Mouse (Mus musculus) layer of hippocampus, adult 8-10 months (tissue): ENCODE data around the gene Uqcr11. TPM values are rescaled to one million over a fixed set of nuclear protein-coding genes. Genes with fewer than 3 reads are reported as not detected.

Experiments
- DNase-seq, 2 experiments: peaks; one replicate each; pipeline ENCODE4 v3.0.0; 2022; ENCODE audit warnings: low spot score in 2 of 2
- microRNA-seq, 2 experiments: library from miRNA; unstranded; fragments of <30 nt; microRNA quantifications; one replicate each; pipeline ENCODE4 v1.2.0; 2022
- total RNA-seq, 4 experiments: library from RNA; stranded (reverse); gene quantifications; 2 replicates each; pipeline ENCODE4 v1.2.4; 2022

The Uqcr11 gene
- total RNA-seq, 4 experiments from 2014 or later, result 320 to 446 (median 390) TPM

- DNase-seq, result no peak
Observed at GRCm38 (mm10) chr10:80377716-80378115, 28.9 kb downstream of the Uqcr11 start.

DNA sequence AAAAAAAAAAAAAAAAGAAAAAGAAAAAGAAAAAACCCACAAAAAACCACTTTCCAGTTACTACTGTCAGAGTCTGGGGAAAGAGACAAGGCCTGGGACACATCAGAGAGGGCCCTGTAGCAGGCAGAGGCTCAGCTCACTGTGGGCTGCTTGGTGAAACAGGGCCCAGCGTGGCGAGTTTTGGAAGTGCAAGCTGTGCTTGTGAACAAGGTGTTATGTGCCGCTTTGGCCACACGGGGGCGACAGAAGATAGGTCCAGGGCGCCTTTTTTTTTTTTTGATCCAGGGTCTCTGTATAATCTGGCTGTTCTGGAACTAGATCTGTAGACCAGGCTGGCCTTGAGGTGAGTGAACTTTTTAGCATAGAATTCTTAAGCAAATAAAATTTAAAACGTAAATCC lies 30.5 kb downstream of the Uqcr11 start:
- peak in 1 of 2 experiments; percentile 92 for DNase-seq

DNA sequence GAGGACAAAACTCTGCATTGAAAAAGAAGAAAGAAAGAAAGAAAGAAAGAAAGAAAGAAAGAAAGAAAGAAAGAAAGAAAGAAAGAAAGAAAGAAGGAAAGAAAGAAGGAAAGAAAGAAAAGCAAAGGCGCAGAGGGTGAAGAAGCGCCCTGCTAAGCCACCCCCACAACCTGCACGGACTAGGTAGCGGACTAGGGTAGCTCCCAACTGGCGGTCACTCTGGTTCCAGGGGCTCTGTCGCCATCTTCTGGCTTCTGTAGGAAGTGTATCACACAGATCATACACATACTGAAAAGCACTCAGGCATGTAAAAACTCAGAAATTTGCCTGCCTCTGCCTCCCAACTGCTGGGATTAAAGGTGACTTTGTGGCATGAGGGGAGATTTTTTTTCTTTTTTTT lies 32.6 kb downstream of the Uqcr11 start:
- peak in 1 of 2 experiments; percentile 82 for DNase-seq

- peak in 1 of 2 experiments; percentile 59 for DNase-seq
Observed at GRCm38 (mm10) chr10:80372706-80373105, 33.9 kb downstream of the Uqcr11 start.

- DNase-seq, result no peak
Observed at GRCm38 (mm10) chr10:80371983-80372382, 34.6 kb downstream of the Uqcr11 start.

DNA sequence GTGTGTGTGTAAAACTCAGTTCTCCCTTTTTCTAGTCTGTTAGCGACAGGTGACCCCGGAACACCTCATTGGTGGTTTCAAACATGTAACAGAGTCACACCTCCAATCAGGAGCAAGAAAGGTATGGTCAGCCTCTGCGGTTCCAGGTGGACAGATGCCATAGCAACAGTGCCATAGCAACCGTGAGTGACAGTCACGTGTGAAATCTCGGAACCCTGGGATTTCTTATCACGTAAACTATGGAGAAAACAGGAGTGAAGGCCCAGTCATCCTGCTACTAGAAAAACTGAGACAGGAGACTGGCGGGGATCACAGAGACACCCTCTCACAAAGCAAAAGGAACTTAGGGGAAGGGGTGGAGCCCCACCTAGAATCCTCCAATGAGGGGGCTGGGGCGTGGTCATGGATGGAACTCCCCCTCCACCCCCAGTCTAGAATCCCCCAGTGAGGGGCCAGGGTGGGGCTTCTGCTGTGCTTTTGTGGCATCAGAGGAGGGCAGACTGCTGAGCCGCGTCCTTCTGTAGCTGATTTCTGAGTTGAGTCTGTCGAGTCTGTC lies 35.1 kb downstream of the Uqcr11 start:
- no peak for DNase-seq

- no peak for DNase-seq
Observed at GRCm38 (mm10) chr10:80369995-80370747, 36.5 kb downstream of the Uqcr11 start.

- no peak for DNase-seq
Observed at GRCm38 (mm10) chr10:80368392-80368791, 38.2 kb downstream of the Uqcr11 start.

GRCm38 (mm10) chr10:80367954-80368353 lies 38.7 kb downstream of the Uqcr11 start:
- no peak for DNase-seq

DNA sequence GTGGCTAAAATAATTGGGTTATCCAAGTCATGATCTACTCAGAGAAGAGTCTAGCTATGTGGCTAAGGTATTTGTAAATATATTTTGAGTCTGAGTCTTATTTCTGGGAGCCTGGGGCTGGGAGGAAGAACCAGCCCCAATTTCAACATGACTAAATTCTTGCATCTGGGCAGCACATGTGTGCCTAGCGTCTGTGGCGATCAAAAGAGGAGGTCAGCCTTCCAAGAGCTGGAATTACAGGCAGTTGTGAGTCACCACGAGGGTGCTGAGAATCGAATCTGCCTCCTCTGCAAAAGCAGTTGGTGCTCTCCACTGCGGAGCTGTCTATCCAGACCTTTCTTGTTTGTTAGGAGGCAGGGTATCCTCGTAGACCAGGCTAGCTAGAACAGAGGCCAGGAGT lies 40.9 kb downstream of the Uqcr11 start:
- no peak for DNase-seq

DNA sequence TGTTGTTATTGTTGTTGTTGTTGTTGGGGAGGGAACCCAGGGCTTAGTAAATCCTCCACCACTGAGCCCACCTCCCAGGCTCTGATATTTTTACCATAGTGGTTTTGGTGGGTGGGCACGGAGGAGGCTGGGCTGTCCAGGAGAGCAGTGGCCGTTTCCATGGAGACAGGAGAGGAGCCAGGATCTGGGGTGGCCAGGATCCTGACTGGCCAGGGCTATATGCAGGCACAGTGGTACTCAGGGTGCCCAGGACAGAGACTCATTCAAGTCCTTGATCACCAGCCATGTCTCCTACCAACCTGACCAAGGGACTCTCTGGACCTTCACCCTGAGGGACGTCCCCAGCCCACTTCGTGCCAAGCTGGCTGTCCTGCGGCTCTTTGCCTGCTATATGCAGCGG lies 42.9 kb downstream of the Uqcr11 start:
- DNase-seq, result no peak

GRCm38 (mm10) chr10:80357994-80358639 lies 48.5 kb downstream of the Uqcr11 start:
- DNase-seq, result no peak

- no peak for DNase-seq
Observed at GRCm38 (mm10) chr10:80357336-80357735, 49.3 kb downstream of the Uqcr11 start.

GRCm38 (mm10) chr10:80356737-80357136 lies 49.9 kb downstream of the Uqcr11 start:
- DNase-seq, result no peak

DNA sequence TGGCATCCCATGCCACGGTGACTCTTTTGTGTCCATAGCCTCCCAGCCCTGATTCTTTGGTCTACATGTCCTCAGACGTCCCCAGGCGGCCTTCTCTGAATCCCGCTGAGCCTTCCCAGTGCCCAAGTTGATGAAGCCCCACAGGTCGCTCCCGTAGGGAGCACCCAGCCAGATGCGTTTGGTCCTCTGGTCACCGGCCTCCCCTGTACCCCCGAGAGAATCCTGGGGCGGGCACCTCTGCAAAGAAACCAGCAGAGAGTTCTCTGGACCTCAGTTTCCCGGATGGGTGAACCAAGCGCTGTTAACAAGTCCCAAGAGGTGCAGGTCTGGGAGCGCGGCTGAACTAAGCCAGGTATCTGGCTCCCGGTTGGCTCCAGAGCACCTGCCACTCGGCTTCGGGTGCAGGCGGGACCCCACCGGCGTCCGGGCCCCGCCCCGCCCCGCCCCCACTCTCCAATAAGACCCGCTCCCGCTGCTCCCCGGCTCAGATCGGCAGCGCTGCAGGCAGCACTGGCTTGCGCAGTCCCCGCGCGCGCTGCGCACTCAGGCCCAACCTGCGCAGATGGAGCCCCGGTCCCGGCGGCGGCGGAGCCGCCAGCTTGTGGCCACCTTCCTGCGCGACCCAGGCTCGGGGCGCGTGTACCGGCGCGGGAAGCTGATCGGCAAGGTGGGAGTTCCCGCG lies 50.5 kb downstream of the Uqcr11 start, which contains the start of gene Plk5:
Plk5 (plus strand) TSS at position 459 of the 682 bp plus-strand sequence.
- DNase-seq, result no peak

DNA sequence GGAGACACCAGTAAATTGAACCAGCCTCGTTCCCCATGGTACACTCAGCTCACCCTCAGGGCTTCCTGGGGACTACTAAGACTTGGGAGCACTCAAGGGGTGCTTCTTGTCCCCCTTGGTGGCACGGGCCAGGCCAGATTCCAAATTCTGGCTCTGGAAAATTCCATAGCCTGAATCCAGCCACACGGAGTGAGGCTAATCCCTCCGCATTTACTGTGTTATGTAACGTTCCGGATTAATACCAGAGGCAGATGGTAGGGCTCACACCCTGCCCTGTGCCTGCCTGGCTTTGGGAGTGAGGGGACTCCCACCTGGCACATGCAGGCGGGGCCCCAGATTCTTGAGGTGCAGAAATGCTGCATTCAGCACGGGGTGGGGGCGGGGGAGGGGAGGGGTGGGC lies 51.2 kb downstream of the Uqcr11 start:
- no peak for DNase-seq

Small RNA genes lying within 50 kb of the gene (microRNA-seq; reads per million reads assigned to microRNA genes)
- gene Gm22721, result 0.32 to 0.51 reads per million in 2 experiments

Other genes starting within 250 kb of the Uqcr11 start
- gene Cirbp, start 240.8 kb downstream of the Uqcr11 start, total RNA-seq, result 100 to 1,000 TPM in 2 of 4 experiments, 10 to 100 TPM in 2; 75.7 to 148 (median 96.4) TPM
- 1 to 10 TPM; 1.8 to 9.0 (median 6.2) TPM for gene 1600002K03Rik, start 233.9 kb downstream of the Uqcr11 start, total RNA-seq
- gene Efna2, start 227.3 kb downstream of the Uqcr11 start, total RNA-seq, result 1 to 10 TPM; 7.4 to 8.3 (median 7.9) TPM
- gene Mum1, start 180.4 kb downstream of the Uqcr11 start, total RNA-seq, result 10 to 100 TPM; 44.5 to 51.5 (median 45.6) TPM
- 100 to 1,000 TPM; 190 to 206 (median 201) TPM for gene Ndufs7, start 157.7 kb downstream of the Uqcr11 start, total RNA-seq
- gene Gamt, start 145.8 kb downstream of the Uqcr11 start, total RNA-seq, result 10 to 100 TPM; 22.4 to 34.7 (median 27.9) TPM
- 10 to 100 TPM; 84.8 to 98.3 (median 91.6) TPM for gene Dazap1, start 145.3 kb downstream of the Uqcr11 start, total RNA-seq
- gene Rps15, start 114.4 kb downstream of the Uqcr11 start, total RNA-seq, result 1,000 to 10,000 TPM in 1 of 4 experiments, 100 to 1,000 TPM in 3; 755 to 1,005 (median 888) TPM
- gene Apc2, start 110.9 kb downstream of the Uqcr11 start, total RNA-seq, result 100 to 1,000 TPM in 3 of 4 experiments, 10 to 100 TPM in 1; 90.4 to 113 (median 110) TPM
- 10 to 100 TPM; 20.4 to 27.1 (median 23.3) TPM for gene 2310011J03Rik, start 86.3 kb downstream of the Uqcr11 start, total RNA-seq
- 1 to 10 TPM; 3.3 to 6.4 (median 4.1) TPM for gene Pcsk4, start 77.3 kb downstream of the Uqcr11 start, total RNA-seq
- 10 to 100 TPM in 2 of 4 experiments, 1 to 10 TPM in 2; 9.2 to 12.3 (median 10.2) TPM for gene Reep6, start 76.9 kb downstream of the Uqcr11 start, total RNA-seq
- gene Adamtsl5, start 58.4 kb downstream of the Uqcr11 start, total RNA-seq, result 1 to 10 TPM; 5.8 to 7.4 (median 6.7) TPM
- 10 to 100 TPM; 18.0 to 36.4 (median 30.4) TPM for gene Plk5, start 50.4 kb downstream of the Uqcr11 start, total RNA-seq
- 10 to 100 TPM; 17.0 to 19.6 (median 18.3) TPM for gene Mex3d, start 19.2 kb downstream of the Uqcr11 start, total RNA-seq
- gene Mbd3, start 7.3 kb downstream of the Uqcr11 start, total RNA-seq, result 100 to 1,000 TPM; 149 to 154 (median 150) TPM
- 10 to 100 TPM; 29.5 to 33.9 (median 32.2) TPM for gene Tcf3, start 26.8 kb upstream of the Uqcr11 start, total RNA-seq
- under 1 TPM in 1 of 4 experiments, not detected in 3; 0.06 TPM for gene Onecut3, start 88.0 kb upstream of the Uqcr11 start, total RNA-seq
- 1 to 10 TPM in 1 of 4 experiments, under 1 TPM in 3; 0.11 to 1.2 (median 0.17) TPM for gene Atp8b3, start 132.3 kb upstream of the Uqcr11 start, total RNA-seq
- 10 to 100 TPM; 45.3 to 53.2 (median 49.5) TPM for gene Rexo1, start 154.7 kb upstream of the Uqcr11 start, total RNA-seq
- gene Klf16, start 170.5 kb upstream of the Uqcr11 start, total RNA-seq, result 10 to 100 TPM; 47.5 to 51.9 (median 49.3) TPM
- 100 to 1,000 TPM; 144 to 155 (median 147) TPM for gene Abhd17a, start 183.5 kb upstream of the Uqcr11 start, total RNA-seq
- 10 to 100 TPM; 39.3 to 58.6 (median 42.8) TPM for gene Scamp4, start 196.0 kb upstream of the Uqcr11 start, total RNA-seq
- 1 to 10 TPM; 2.0 to 5.0 (median 3.0) TPM for gene Adat3, start 196.1 kb upstream of the Uqcr11 start, total RNA-seq
- gene Gm49322, start 199.2 kb upstream of the Uqcr11 start, total RNA-seq, result 1 to 10 TPM; 3.0 to 5.4 (median 3.7) TPM
- gene Csnk1g2, start 216.0 kb upstream of the Uqcr11 start, total RNA-seq, result 100 to 1,000 TPM; 190 to 230 (median 201) TPM